In the genomic region with DNA sequence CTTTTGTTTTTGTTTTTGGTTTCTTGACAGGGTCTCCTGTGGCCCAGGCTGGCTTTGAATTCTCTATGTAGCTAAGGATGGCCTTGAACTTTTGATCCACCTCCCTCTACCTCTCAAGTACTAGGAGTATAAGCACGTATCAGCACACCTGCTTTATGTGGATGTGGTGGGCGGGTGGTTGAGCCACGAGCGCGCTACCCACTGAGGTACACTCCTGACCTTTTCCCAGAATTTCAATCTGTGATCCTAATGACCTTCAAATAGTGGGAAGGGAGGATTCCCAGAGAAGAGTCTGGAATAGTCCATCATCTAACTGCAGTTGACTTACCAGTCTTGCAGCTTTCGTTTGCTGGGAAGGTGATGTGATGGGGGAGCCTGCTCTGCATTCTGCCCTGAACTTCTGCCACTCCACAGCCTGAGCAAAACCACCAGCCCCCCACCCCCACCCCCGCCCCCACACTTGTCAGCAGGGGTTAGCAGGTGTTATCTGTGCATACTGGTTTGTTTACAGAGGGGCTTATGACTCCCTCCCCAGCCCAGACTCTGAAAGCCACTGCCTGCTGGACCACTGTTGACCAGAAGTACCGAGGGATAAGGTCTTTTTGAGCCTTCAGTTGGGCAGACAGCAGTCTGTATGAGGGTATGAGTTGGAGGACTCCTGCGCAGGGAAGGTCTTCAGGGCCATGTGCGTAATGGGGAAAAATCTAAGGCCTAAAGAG, we compare ENCODE assay signal across 31 mouse cellular contexts. TPM values are rescaled to one million over a fixed set of nuclear protein-coding genes. Genes with fewer than 3 reads are reported as not detected.
DNase-seq lines count a peak whose midpoint lies in the region; ATAC-seq and TF ChIP-seq lines count a peak whose summit lies in the region.
"Had no signal": no experiment of that assay in that cellular context is flagged by ENCODE, and none has a peak within 500 bp of the region (broad histone marks: within the 10 kb centered on the region; RNA-seq: fewer than 3 reads in every experiment).

No protein-coding gene starts in this region.

- no peak for DNase-seq in hindbrain, embryonic 10.5 days (ENCODE audit: low spot score)
- no peak for DNase-seq in hindbrain, postnatal 0 days (ENCODE audit: low spot score)
- no peak for DNase-seq in stomach, postnatal 0 days (ENCODE audit: low spot score)
- DNase-seq in thymus, adult 2 months: peak; percentile 45
- peak; percentile 72 for DNase-seq in yolk sac, embryonic 10.5 days (ENCODE audit: low spot score)
- DNase-seq in spleen, postnatal 4 days (ENCODE audit: low spot score in 2 of 2): no peak
- no peak for DNase-seq in layer of hippocampus, postnatal 36 days
- DNase-seq: adrenal gland, postnatal 10 days; cerebellum, adult 2 months; cerebellum, postnatal 25 days; gastrocnemius, postnatal 25 days; heart, adult 2 months; heart, postnatal 4 days; kidney, adult 8-10 months; kidney, postnatal 10 days; lung, postnatal 14 days; retina, postnatal 1 day; right cerebral cortex, postnatal 25 days; spleen, adult 18-20 months had no signal

- TF ChIP-seq POLR2A in thymus, adult 2 months (IDR thresholded peaks at IDR 0.05; ENCODE audit: control insufficient read depth, extremely low read depth, insufficient read depth, low read length, poor library complexity): no peak

- H3K4me1 ChIP-seq in hindbrain, embryonic 10.5 days (replicated peaks): peaks cover 55% of the 10 kb centered on the region
- H3K4me1 ChIP-seq in hindbrain, postnatal 0 days (ENCODE audit: insufficient read depth, low read length): peaks cover 7% of the 10 kb centered on the region
- H3K4me1 ChIP-seq in stomach, embryonic 14.5 days (ENCODE audit: control insufficient read depth, insufficient read depth, low read length): peaks cover 43% of the 10 kb centered on the region
- H3K4me1 ChIP-seq in stomach, postnatal 0 days (replicated peaks; ENCODE audit: control insufficient read depth, insufficient read depth): peaks cover 10% of the 10 kb centered on the region
- peaks cover 88% of the 10 kb centered on the region for H3K4me1 ChIP-seq in thymus, adult 2 months (replicated peaks; ENCODE audit: control insufficient read depth, insufficient read depth, low read length)

- ATAC-seq in hindbrain, postnatal 0 days: no peak
- ATAC-seq in stomach, embryonic 14.5 days (ENCODE audit: insufficient number of reproducible peaks, insufficient read depth, low FRiP score, low read depth): peak; percentile 29; the same call in 1 of the 2 replicates
- no peak for ATAC-seq in stomach, postnatal 0 days (ENCODE audit: low FRiP score, low TSS enrichment)
- ATAC-seq: forebrain, embryonic 14.5 days; intestine, embryonic 15.5 days; midbrain, embryonic 15.5 days had no signal

- TF ChIP-seq CTCF in hindbrain, postnatal 0 days (IDR thresholded peaks at IDR 0.05; ENCODE audit: low read depth): no peak
- TF ChIP-seq CTCF in stomach, postnatal 0 days (IDR thresholded peaks at IDR 0.05; ENCODE audit: low read depth): no peak
- no peak for TF ChIP-seq CTCF in thymus, adult 2 months (IDR thresholded peaks at IDR 0.05; ENCODE audit: borderline replicate concordance, control insufficient read depth, extremely low read depth, insufficient read depth, low read length, poor library complexity)

- peak overlapping the region; percentile 53 for H3K27ac ChIP-seq in hindbrain, embryonic 10.5 days
- H3K27ac ChIP-seq in hindbrain, postnatal 0 days: no peak overlapping the region
- peak overlapping the region; percentile 52; the same call in 1 of the 2 replicates for H3K27ac ChIP-seq in stomach, embryonic 14.5 days (ENCODE audit: low read length)
- H3K27ac ChIP-seq in stomach, postnatal 0 days (replicated peaks): no peak overlapping the region
- peak overlapping the region; percentile 99 for H3K27ac ChIP-seq in thymus, adult 2 months (ENCODE audit: control insufficient read depth, insufficient read depth, low read length)
- H3K27ac ChIP-seq: embryonic facial prominence, embryonic 12.5 days; heart, adult 2 months; heart, embryonic 13.5 days; hindbrain, embryonic 15.5 days; intestine, embryonic 15.5 days; liver, embryonic 15.5 days; midbrain, embryonic 15.5 days; neural tube, embryonic 13.5 days had no signal

- no peaks in the 10 kb centered on the region for H3K27me3 ChIP-seq in hindbrain, embryonic 10.5 days (ENCODE audit: insufficient read depth, poor library complexity, severe bottlenecking)
- no peaks in the 10 kb centered on the region for H3K27me3 ChIP-seq in hindbrain, postnatal 0 days (ENCODE audit: insufficient read depth, low read length)
- no peaks in the 10 kb centered on the region for H3K27me3 ChIP-seq in stomach, embryonic 14.5 days (ENCODE audit: control insufficient read depth, insufficient read depth, low read length)
- H3K27me3 ChIP-seq in stomach, postnatal 0 days (ENCODE audit: control insufficient read depth, insufficient read depth, low read length): no peaks in the 10 kb centered on the region
- no peaks in the 10 kb centered on the region for H3K27me3 ChIP-seq in thymus, adult 2 months (ENCODE audit: control insufficient read depth, insufficient read depth, low read length)
- H3K27me3 ChIP-seq: CH12.LX; embryonic facial prominence, embryonic 12.5 days; heart, embryonic 13.5 days; hindbrain, embryonic 15.5 days; intestine, embryonic 15.5 days; liver, embryonic 15.5 days; midbrain, embryonic 15.5 days; neural tube, embryonic 13.5 days had no signal

- no peak overlapping the region for H3K4me3 ChIP-seq in hindbrain, embryonic 10.5 days
- no peak overlapping the region for H3K4me3 ChIP-seq in hindbrain, postnatal 0 days (ENCODE audit: low read length)
- H3K4me3 ChIP-seq in stomach, embryonic 14.5 days (ENCODE audit: low read depth, low read length): no peak overlapping the region
- H3K4me3 ChIP-seq in stomach, postnatal 0 days (ENCODE audit: low read depth, low read length): no peak overlapping the region
- peak overlapping the region; percentile 29 for H3K4me3 ChIP-seq in thymus, adult 2 months (ENCODE audit: control insufficient read depth, insufficient read depth, low read length)
- H3K4me3 ChIP-seq: embryonic facial prominence, embryonic 12.5 days; erythroblast, embryonic 14.5 days; heart, adult 2 months; heart, embryonic 13.5 days; hindbrain, embryonic 15.5 days; intestine, embryonic 15.5 days; liver, embryonic 15.5 days; midbrain, embryonic 15.5 days; myocyte; neural tube, embryonic 13.5 days had no signal

- no peaks in the 10 kb centered on the region for H3K9me3 ChIP-seq in hindbrain, embryonic 10.5 days
- no peaks in the 10 kb centered on the region for H3K9me3 ChIP-seq in hindbrain, postnatal 0 days (ENCODE audit: low read length)
- no peaks in the 10 kb centered on the region for H3K9me3 ChIP-seq in stomach, embryonic 14.5 days (ENCODE audit: control insufficient read depth, low read depth, low read length)
- no peaks in the 10 kb centered on the region for H3K9me3 ChIP-seq in stomach, postnatal 0 days (ENCODE audit: control insufficient read depth, low read length)
- H3K9me3 ChIP-seq: embryonic facial prominence, embryonic 12.5 days; heart, embryonic 13.5 days; hindbrain, embryonic 15.5 days; intestine, embryonic 15.5 days; liver, embryonic 15.5 days; midbrain, embryonic 15.5 days; neural tube, embryonic 13.5 days had no signal

- WGBS in hindbrain, embryonic 10.5 days: 75% methylated on average over 10 of the region's 10 CpGs
- 88% methylated on average over 10 of the region's 10 CpGs for WGBS in hindbrain, postnatal 0 days
- WGBS in stomach, embryonic 14.5 days: 52% methylated on average over 10 of the region's 10 CpGs
- 56% methylated on average over 10 of the region's 10 CpGs for WGBS in stomach, postnatal 0 days
- 14% methylated on average over 10 of the region's 10 CpGs for WGBS in thymus, adult 2 months

- no peaks in the 10 kb centered on the region for H3K36me3 ChIP-seq in hindbrain, embryonic 10.5 days
- H3K36me3 ChIP-seq in hindbrain, postnatal 0 days (ENCODE audit: insufficient read depth, low read length): no peaks in the 10 kb centered on the region
- no peaks in the 10 kb centered on the region for H3K36me3 ChIP-seq in stomach, embryonic 14.5 days (ENCODE audit: control insufficient read depth, insufficient read depth, low read length)
- H3K36me3 ChIP-seq in stomach, postnatal 0 days (ENCODE audit: control insufficient read depth, insufficient read depth, low read length): no peaks in the 10 kb centered on the region
- H3K36me3 ChIP-seq in thymus, adult 2 months (ENCODE audit: control insufficient read depth, insufficient read depth, low read length): no peaks in the 10 kb centered on the region
- H3K36me3 ChIP-seq: embryonic facial prominence, embryonic 12.5 days; heart, embryonic 13.5 days; hindbrain, embryonic 15.5 days; intestine, embryonic 15.5 days; liver, embryonic 15.5 days; midbrain, embryonic 15.5 days; neural tube, embryonic 13.5 days had no signal

- no peak overlapping the region for H3K9ac ChIP-seq in hindbrain, postnatal 0 days (replicated peaks; ENCODE audit: low read length)
- no peak overlapping the region for H3K9ac ChIP-seq in stomach, embryonic 14.5 days (replicated peaks; ENCODE audit: low read depth, low read length)
- no peak overlapping the region for H3K9ac ChIP-seq in stomach, postnatal 0 days (ENCODE audit: low read length)
- H3K9ac ChIP-seq: embryonic facial prominence, embryonic 12.5 days; heart, embryonic 13.5 days; hindbrain, embryonic 15.5 days; intestine, embryonic 15.5 days; liver, embryonic 15.5 days; midbrain, embryonic 15.5 days; neural tube, embryonic 13.5 days had no signal

- H3K4me2 ChIP-seq in hindbrain, postnatal 0 days (ENCODE audit: low read depth, low read length): no peak overlapping the region
- no peak overlapping the region for H3K4me2 ChIP-seq in stomach, embryonic 14.5 days (replicated peaks; ENCODE audit: low read depth, low read length)
- H3K4me2 ChIP-seq in stomach, postnatal 0 days (replicated peaks; ENCODE audit: low read depth): no peak overlapping the region
- H3K4me2 ChIP-seq: embryonic facial prominence, embryonic 12.5 days; heart, embryonic 13.5 days; hindbrain, embryonic 15.5 days; intestine, embryonic 15.5 days; liver, embryonic 15.5 days; midbrain, embryonic 15.5 days; neural tube, embryonic 13.5 days had no signal

- no peak for TF ChIP-seq EP300 in stomach, postnatal 0 days (optimal IDR thresholded peaks at IDR 0.05)

RNA-seq across cellular contexts. Expression of a gene that starts 46.4 kb away (rescaled TPM):
- polyA plus RNA-seq in hindbrain, embryonic 10.5 days (2016; fragmentation: Nextera tagmentation; extraction: Ambion mirVana): 35.9 and 39.9 TPM in 2 replicates
- total RNA-seq in hindbrain, postnatal 0 days (2014; rRNA removed): 93.9 and 95.2 TPM in 2 replicates
- polyA plus RNA-seq in hindbrain, postnatal 0 days (2015; fragmentation: Nextera tagmentation; extraction: Ambion mirVana): 171 and 180 TPM in 2 replicates
- polyA plus RNA-seq in stomach, embryonic 14.5 days (2014; fragmentation: Nextera tagmentation; extraction: Ambion mirVana): 55.3 and 57.5 TPM in 2 replicates
- polyA plus RNA-seq in stomach, postnatal 0 days (2015; fragmentation: Nextera tagmentation; extraction: Ambion mirVana): 61.2 and 62.6 TPM in 2 replicates
- polyA plus RNA-seq in thymus, adult 2 months (2012; rRNA removed): 322 and 334 TPM in 2 replicates
- total RNA-seq in layer of hippocampus, postnatal 36 days (2021): 10 to 100 TPM; 59.3 to 61.3 TPM

Comparison
In these comparisons a context has a peak if more than half of its experiments do, and no peak if none do; other contexts are left out.
1. H3K27ac ChIP-seq: peak in hindbrain, embryonic 10.5 days (single experiment), stomach, embryonic 14.5 days (single experiment) and thymus, adult 2 months (single experiment); none in hindbrain, postnatal 0 days (single experiment) and stomach, postnatal 0 days (single experiment).
2. DNase-seq: peak in thymus, adult 2 months (single experiment) and yolk sac, embryonic 10.5 days (single experiment); none in hindbrain, embryonic 10.5 days (single experiment), hindbrain, postnatal 0 days (single experiment), stomach, postnatal 0 days (single experiment), spleen, postnatal 4 days (0 of 2) and layer of hippocampus, postnatal 36 days (0 of 2).